Mouse (Mus musculus): Measurements from ENCODE around the gene Ocm.

GRCm38 (mm10) chr5:143990086-143990485 is 36.4 kb downstream of the Ocm start:
- TF ChIP-seq CTCF (IDR thresholded peaks at IDR 0.05; ENCODE audit: low read depth) (no peak), EP300 (IDR thresholded peaks at IDR 0.05; ENCODE audit: low read depth) (no peak)

All from liver, embryonic 14.5 days (tissue).